Mouse (Mus musculus): ENCODE data around the gene Scn3a.

GRCm38 (mm10) chr2:65550564-65550963 lies 16.9 kb downstream of the Scn3a start:
- no peak for TF ChIP-seq CTCF (IDR thresholded peaks at IDR 0.05; ENCODE audit: control insufficient read depth, insufficient read depth, insufficient replicate concordance, low read depth, low read length)
- TF ChIP-seq POLR2A (IDR thresholded peaks at IDR 0.05; ENCODE audit: control insufficient read depth, low read depth, low read length) = no peak

Measured in testis, adult 2 months (tissue).